Comparison of ENCODE assay signal across 9 mouse cellular contexts in genomic region chr11:19992341-19993281, GRCm38 (mm10).
DNase-seq lines count a peak whose midpoint lies in the region; ATAC-seq lines count a peak whose summit lies in the region.
"Had no signal": no experiment of that assay in that cellular context is flagged by ENCODE, and none has a peak within 500 bp of the region (broad histone marks: within the 10 kb centered on the region; RNA-seq: fewer than 3 reads in every experiment).

No protein-coding gene starts in this region.

- H3K9ac ChIP-seq in liver, embryonic 15.5 days, result no peak overlapping the region
- H3K9ac ChIP-seq: limb, embryonic 15.5 days had no signal

- peak overlapping the region; percentile 25 for H3K4me2 ChIP-seq in liver, embryonic 15.5 days
- H3K4me2 ChIP-seq: limb, embryonic 15.5 days had no signal

- no peaks in the 10 kb centered on the region for H3K27me3 ChIP-seq in liver, embryonic 15.5 days
- H3K27me3 ChIP-seq: limb, embryonic 15.5 days had no signal

- no peaks in the 10 kb centered on the region for H3K36me3 ChIP-seq in liver, embryonic 15.5 days (replicated peaks)
- H3K36me3 ChIP-seq: limb, embryonic 15.5 days had no signal

- ATAC-seq in cerebellum, adult (ENCODE audit: insufficient number of reproducible peaks, low FRiP score, low TSS enrichment), result peak; percentile 42; the same call in 1 of the 2 replicates
- ATAC-seq in liver, embryonic 15.5 days (ENCODE audit: insufficient read depth), result peak; percentile 20

- DNase-seq in cerebellum, postnatal 4 days (ENCODE audit: low spot score in 2 of 2), result no peak
- DNase-seq in 3134 (ENCODE audit: extremely low read depth, insufficient read length, low spot score), result peak; percentile 49
- DNase-seq in cerebellum, postnatal 25 days, result peak; percentile 53 to 60
- no peak for DNase-seq in Muller cell, postnatal 12 days (ENCODE audit: inconsistent ontology term)
- no peak for DNase-seq in layer of hippocampus, adult 9-10 months (ENCODE audit: low spot score)
- DNase-seq in gastrocnemius, postnatal 36 days, result no peak

- no peaks in the 10 kb centered on the region for H3K9me3 ChIP-seq in liver, embryonic 15.5 days (replicated peaks)
- H3K9me3 ChIP-seq: limb, embryonic 15.5 days had no signal

- intact Hi-C loops in gastrocnemius, postnatal 36 days (cut with DNase I), result no loop called here

- H3K27ac ChIP-seq in liver, embryonic 15.5 days (replicated peaks), result peak overlapping the region; percentile 61
- H3K27ac ChIP-seq: limb, embryonic 15.5 days had no signal

- H3K4me1 ChIP-seq in liver, embryonic 15.5 days (replicated peaks), result peaks cover 72% of the 10 kb centered on the region

- no peak overlapping the region for H3K4me3 ChIP-seq in liver, embryonic 15.5 days (replicated peaks)
- H3K4me3 ChIP-seq: limb, embryonic 15.5 days had no signal

- WGBS in liver, embryonic 15.5 days (ENCODE audit: insufficient replicate concordance), result 30% methylated on average over 14 of the region's 15 CpGs

Comparison
In these comparisons a context has a peak if more than half of its experiments do, and no peak if none do; other contexts are left out.
1. DNase-seq: peak in 3134 (single experiment) and cerebellum, postnatal 25 days (2 of 2); none in cerebellum, postnatal 4 days (0 of 2), Muller cell, postnatal 12 days (single experiment), layer of hippocampus, adult 9-10 months (single experiment) and gastrocnemius, postnatal 36 days (0 of 2).